Mouse (Mus musculus) embryonic fibroblast, embryonic 13.5 days (primary cell): ENCODE data around the gene Gm3099. TPM values are rescaled to one million over a fixed set of nuclear protein-coding genes. Genes with fewer than 3 reads are reported as not detected.
"Not testable (repeated sequence)": the region's sequence is repeated elsewhere in the genome, so short reads cannot be mapped to it uniquely, and the experiment has no call there.

Source experiments
- H3K27ac ChIP-seq: 2 replicates; pipeline ENCODE4 v1.5.1; 2012; ENCODE audit warnings: low read length, control low read depth, inconsistent platforms; ENCODE audit not compliant: insufficient read depth
- H3K4me1 ChIP-seq: 2 replicates; pipeline ENCODE4 v1.6.1; 2011; ENCODE audit warnings: low read length; ENCODE audit not compliant: control insufficient read depth, insufficient read depth
- H3K4me3 ChIP-seq: 2 replicates; pipeline ENCODE4 v1.5.1; 2011; ENCODE audit warnings: mild to moderate bottlenecking, control low read depth, low read length; ENCODE audit not compliant: insufficient read depth
- polyA plus RNA-seq: library from polyadenylated mRNA; stranded (reverse); fragments of >200 nt; gene quantifications from 2 replicates; pipeline ENCODE4 v1.2.4, GENCODE M21; 2011; ENCODE audit warnings: low read depth; ENCODE audit not compliant: missing spikeins, insufficient read length

Gene Gm3099
- polyA plus RNA-seq: not detected in 2 replicates

DNA sequence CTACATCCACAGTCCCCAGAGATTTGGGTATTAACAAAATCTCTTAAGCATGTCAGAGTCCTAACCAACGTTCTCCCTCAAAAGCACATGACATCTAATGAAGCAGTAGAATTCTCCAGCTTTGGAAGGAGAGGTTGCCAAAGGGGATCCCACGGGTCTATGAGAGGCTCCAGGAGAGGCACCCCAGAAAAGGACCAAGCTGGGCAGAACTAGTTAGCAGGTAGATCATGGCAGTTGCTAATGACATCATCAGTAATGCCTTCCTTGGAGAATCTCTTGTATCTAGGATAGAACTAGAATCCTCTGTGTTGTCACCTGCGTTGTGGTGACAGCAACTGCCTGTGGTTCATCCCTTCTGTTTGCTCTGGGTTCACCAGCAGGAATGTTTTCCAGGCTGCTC lies at the start of gene Gm3099:
Gene Gm3099, plus strand, starts transcription at position 301 of the 400 bp plus-strand sequence.
- not testable (repeated sequence) for H3K4me3 ChIP-seq, H3K4me1 ChIP-seq, H3K27ac ChIP-seq

DNA sequence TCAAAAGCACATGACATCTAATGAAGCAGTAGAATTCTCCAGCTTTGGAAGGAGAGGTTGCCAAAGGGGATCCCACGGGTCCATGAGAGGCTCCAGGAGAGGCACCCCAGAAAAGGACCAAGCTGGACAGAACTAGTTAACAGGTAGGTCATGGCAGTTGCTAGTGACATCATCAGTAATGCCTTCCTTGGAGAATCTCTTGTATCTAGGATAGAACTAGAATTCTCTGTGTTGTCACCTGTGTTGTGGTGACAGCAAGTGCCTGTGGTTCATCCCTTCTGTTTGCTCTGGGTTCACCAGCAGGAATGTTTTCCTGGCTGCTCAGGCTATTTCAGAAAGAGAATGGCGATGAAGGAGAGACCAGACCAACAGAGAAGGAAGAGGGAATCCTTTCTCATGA lies 34.9 kb upstream of the Gm3099 start, which contains the start of gene Gm3095:
Gene Gm3095, plus strand, starts transcription at position 301 of the 400 bp plus-strand sequence.
- H3K27ac ChIP-seq, H3K4me3 ChIP-seq, H3K4me1 ChIP-seq: not testable (repeated sequence)

DNA sequence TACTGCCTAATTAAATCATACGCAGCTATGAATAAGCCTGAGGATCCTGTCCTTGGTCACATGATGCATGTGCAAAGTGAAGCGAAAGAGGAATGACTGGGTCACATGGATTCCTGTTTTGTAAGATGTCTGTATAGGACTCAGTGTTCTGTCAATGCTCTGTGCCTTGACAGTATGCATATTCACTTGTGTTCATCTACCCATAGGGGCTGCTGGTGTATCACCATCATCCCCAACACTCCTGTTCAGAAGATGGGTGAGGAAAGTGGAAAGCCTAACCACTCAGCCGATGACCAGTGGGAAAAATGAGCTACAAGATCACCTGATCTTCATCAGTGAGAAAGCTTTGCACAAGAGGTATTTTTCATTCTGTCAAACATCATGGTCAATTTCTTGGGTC lies 25.4 kb downstream of the Gm3099 start, which contains the start of gene Gm5796:
Gene Gm5796, plus strand, starts transcription at position 301 of the 400 bp plus-strand sequence.
- not testable (repeated sequence) for H3K4me1 ChIP-seq, H3K4me3 ChIP-seq, H3K27ac ChIP-seq

Other genes with a start within 250 kb of the Gm3099 start
- not detected in 2 replicates for gene Gm3002, start 188.3 kb upstream of the Gm3099 start, polyA plus RNA-seq
- gene Gm3033, start 152.1 kb upstream of the Gm3099 start, polyA plus RNA-seq: not detected in 2 replicates
- not detected in 2 replicates for gene Gm2916, start 114.2 kb upstream of the Gm3099 start, polyA plus RNA-seq
- not detected in 2 replicates for gene Gm3029, start 66.6 kb upstream of the Gm3099 start, polyA plus RNA-seq
- gene Gm3095, start 34.8 kb upstream of the Gm3099 start, polyA plus RNA-seq: not detected in 2 replicates
- not detected in 2 replicates for gene Gm5796, start 25.5 kb downstream of the Gm3099 start, polyA plus RNA-seq
- not detected in 2 replicates for gene Gm3115, start 85.7 kb downstream of the Gm3099 start, polyA plus RNA-seq
- not detected in 2 replicates for gene Gm8108, start 112.1 kb downstream of the Gm3099 start, polyA plus RNA-seq
- not detected in 2 replicates for gene Gm3127, start 166.6 kb downstream of the Gm3099 start, polyA plus RNA-seq
- not detected in 2 replicates for gene Gm2974, start 184.2 kb downstream of the Gm3099 start, polyA plus RNA-seq